Mouse (Mus musculus): Measurements from ENCODE around the gene Gm20873. TPM values are rescaled to one million over a fixed set of nuclear protein-coding genes. Genes with fewer than 3 reads are reported as not detected.
"Not testable (repeated sequence)": the region's sequence is repeated elsewhere in the genome, so short reads cannot be mapped to it uniquely, and the experiment has no call there.

Gene Gm20873
- polyA plus RNA-seq (2014; fragmentation: Nextera tagmentation; extraction: Ambion mirVana) = not detected in 2 replicates

- not testable (repeated sequence) for H3K27ac ChIP-seq (replicated peaks; ENCODE audit: low read depth, low read length); H3K36me3 ChIP-seq (ENCODE audit: control insufficient read depth, insufficient read depth, low read length); H3K27me3 ChIP-seq (ENCODE audit: control insufficient read depth, insufficient read depth, low read length); H3K9me3 ChIP-seq (ENCODE audit: control insufficient read depth, low read length); H3K4me2 ChIP-seq (ENCODE audit: low read depth, severe bottlenecking); H3K4me3 ChIP-seq (ENCODE audit: low read depth, low read length); DNase-seq (ENCODE audit: low spot score); H3K4me1 ChIP-seq (ENCODE audit: control insufficient read depth, insufficient read depth, low read length); H3K9ac ChIP-seq (ENCODE audit: low read length); ATAC-seq (ENCODE audit: insufficient number of reproducible peaks, low FRiP score, low TSS enrichment, low read depth)
These were observed at the start of gene Gm20873 for GRCm38 (mm10) chrY:6266798-6267197. Gene Gm20873 (plus strand): TSS chrY:6267098.

DNA sequence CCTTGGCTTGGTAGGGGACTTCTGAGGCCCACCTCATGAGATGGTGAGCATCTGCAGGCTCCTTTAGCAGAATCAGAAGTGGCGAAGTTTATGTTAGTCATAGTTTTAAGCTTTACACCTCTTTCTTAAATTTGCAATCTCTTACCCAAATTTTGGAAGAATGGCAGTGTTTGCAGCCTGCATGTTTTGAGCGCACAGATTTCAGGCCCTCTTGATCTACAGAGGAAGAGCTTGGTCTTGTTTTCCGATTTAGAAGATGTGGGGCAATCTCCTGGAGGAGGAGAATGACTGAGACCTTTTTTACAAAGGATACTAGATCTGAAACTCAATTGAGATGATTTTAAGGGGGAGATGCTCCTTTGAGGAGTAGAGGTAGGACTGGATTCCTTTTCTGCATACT lies 29.0 kb upstream of the Gm20873 start, which contains the start of gene Gm21746:
Gm21746 (minus strand) TSS at position 101 of the 400 bp plus-strand sequence.
- H3K9me3 ChIP-seq (ENCODE audit: control insufficient read depth, low read length); ATAC-seq (ENCODE audit: insufficient number of reproducible peaks, low FRiP score, low TSS enrichment, low read depth); DNase-seq (ENCODE audit: low spot score); H3K4me3 ChIP-seq (ENCODE audit: low read depth, low read length); H3K27ac ChIP-seq (replicated peaks; ENCODE audit: low read depth, low read length); H3K4me1 ChIP-seq (ENCODE audit: control insufficient read depth, insufficient read depth, low read length); H3K27me3 ChIP-seq (ENCODE audit: control insufficient read depth, insufficient read depth, low read length); H3K4me2 ChIP-seq (ENCODE audit: low read depth, severe bottlenecking); H3K36me3 ChIP-seq (ENCODE audit: control insufficient read depth, insufficient read depth, low read length); H3K9ac ChIP-seq (ENCODE audit: low read length): not testable (repeated sequence)
- 80% methylated on average over 1 of the region's 3 CpGs for WGBS

Other genes with a start within 250 kb of the Gm20873 start
- gene Gm21746, start 29.1 kb upstream of the Gm20873 start, polyA plus RNA-seq (2014; fragmentation: Nextera tagmentation; extraction: Ambion mirVana) = not detected in 2 replicates